Mouse (Mus musculus) intestine, embryonic 14.5 days (tissue): ENCODE results near the gene Zfp941. TPM values are rescaled to one million over a fixed set of nuclear protein-coding genes. Genes with fewer than 3 reads are reported as not detected.

ENCODE experiments used
- ATAC-seq: fragments of 200-750 bp; cut with Nextera tagmentation; replicated peaks from 2 replicates; pipeline ENCODE4 v1.8.0; 2017; ENCODE audit warnings: low read depth, moderate number of reproducible peaks, moderate TSS enrichment, moderate library complexity; ENCODE audit not compliant: low FRiP score, low TSS enrichment
- DNase-seq: peaks from one replicate; pipeline ENCODE4 v3.0.0-alpha.2; 2018; ENCODE audit warnings: low spot score
- H3K27ac ChIP-seq: fragments of 300-500 bp; sonication (generic); 2 replicates; pipeline ENCODE4 v1.5.1; 2014; ENCODE audit warnings: low read depth, mild to moderate bottlenecking, control low read depth
- H3K27me3 ChIP-seq: fragments of 300-500 bp; sonication (generic); replicated peaks from 2 replicates; pipeline ENCODE4 v1.6.1; 2014; ENCODE audit warnings: low read length, control low read depth; ENCODE audit not compliant: control insufficient read depth, insufficient read depth
- H3K36me3 ChIP-seq: fragments of 300-500 bp; sonication (generic); 2 replicates; pipeline ENCODE4 v1.6.1; 2014; ENCODE audit warnings: low read length, control low read depth; ENCODE audit not compliant: control insufficient read depth, insufficient read depth
- H3K4me1 ChIP-seq: fragments of 300-500 bp; sonication (generic); replicated peaks from 2 replicates; pipeline ENCODE4 v1.6.1; 2014; ENCODE audit warnings: low read length, control low read depth, mixed read lengths; ENCODE audit not compliant: control insufficient read depth, insufficient read depth
- H3K4me2 ChIP-seq: fragments of 300-500 bp; sonication (generic); 2 replicates; pipeline ENCODE4 v1.6.1; 2014; ENCODE audit warnings: low read length
- H3K4me3 ChIP-seq: fragments of 300-500 bp; sonication (generic); 2 replicates; pipeline ENCODE4 v1.5.1; 2014; ENCODE audit warnings: low read depth, low read length, control low read depth, mixed read lengths
- H3K9ac ChIP-seq: fragments of 300-500 bp; sonication (generic); 2 replicates; pipeline ENCODE4 v1.6.1; 2014; ENCODE audit warnings: mild to moderate bottlenecking, low read length
- H3K9me3 ChIP-seq: fragments of 300-500 bp; sonication (generic); 2 replicates; pipeline ENCODE4 v1.6.1; 2016; ENCODE audit warnings: low read length, control low read depth; ENCODE audit not compliant: control insufficient read depth
- WGBS: fragments of 180-500 bp; shearing (Covaris S2); extraction: QIAGEN DNeasy Blood & Tissue Kit; methylation state at CpG from one replicate; pipeline ENCODE4 v1.1.7; 2014; 5-methylcytosine and 5-hydroxymethylcytosine counted together
- polyA plus RNA-seq: library from polyadenylated mRNA; unstranded; fragments of >200 nt; fragmentation: Nextera tagmentation; extraction: Ambion mirVana; gene quantifications from 2 replicates; pipeline ENCODE4 v1.2.1, GENCODE M21; 2014

The Zfp941 gene
- polyA plus RNA-seq, 1 experiment from 2014 or later = 2.8 TPM

GRCm38 (mm10) chr7:140811714-140812113 lies 10.3 kb downstream of the Zfp941 start:
- no peak overlapping the region for H3K4me2 ChIP-seq
- 91% methylated on average over 13 of the region's 13 CpGs for WGBS
- no peaks in the 10 kb centered on the region for H3K9me3 ChIP-seq
- ATAC-seq (no peak), DNase-seq (peak; percentile 42)
- H3K4me1 ChIP-seq = no peaks in the 10 kb centered on the region
- no peak overlapping the region for H3K4me3 ChIP-seq
- H3K27ac ChIP-seq = no peak overlapping the region
- no peaks in the 10 kb centered on the region for H3K27me3 ChIP-seq
- H3K9ac ChIP-seq = no peak overlapping the region
- peaks cover 6% of the 10 kb centered on the region; the same call in 1 of the 2 replicates for H3K36me3 ChIP-seq

GRCm38 (mm10) chr7:140810496-140810895 lies 11.5 kb downstream of the Zfp941 start:
- H3K4me2 ChIP-seq = no peak overlapping the region
- ATAC-seq = no peak
- H3K9me3 ChIP-seq = no peaks in the 10 kb centered on the region
- H3K4me1 ChIP-seq = no peaks in the 10 kb centered on the region
- 89% methylated on average over 6 of the region's 6 CpGs for WGBS
- no peak overlapping the region for H3K4me3 ChIP-seq
- DNase-seq = peak; percentile 49
- H3K27ac ChIP-seq = no peak overlapping the region
- H3K9ac ChIP-seq = no peak overlapping the region
- H3K27me3 ChIP-seq = no peaks in the 10 kb centered on the region
- peaks cover 6% of the 10 kb centered on the region; the same call in 1 of the 2 replicates for H3K36me3 ChIP-seq

- Histone ChIP-seq H3K27ac (no peak overlapping the region), H3K9ac (no peak overlapping the region), H3K36me3 (no peaks in the 10 kb centered on the region), H3K27me3 (no peaks in the 10 kb centered on the region), H3K4me2 (no peak overlapping the region), H3K4me3 (no peak overlapping the region), H3K4me1 (no peaks in the 10 kb centered on the region), H3K9me3 (no peaks in the 10 kb centered on the region)
- 32% methylated on average over 1 of the region's 1 CpGs for WGBS
- ATAC-seq (no peak), DNase-seq (peak; percentile 47)
Observed at GRCm38 (mm10) chr7:140805704-140806103, 16.3 kb downstream of the Zfp941 start.

GRCm38 (mm10) chr7:140802629-140803028 lies 19.3 kb downstream of the Zfp941 start:
- H3K27me3 ChIP-seq = no peaks in the 10 kb centered on the region
- H3K4me3 ChIP-seq = no peak overlapping the region
- 68% methylated on average over 6 of the region's 6 CpGs for WGBS
- peak; percentile 34 for DNase-seq
- ATAC-seq = no peak
- no peak overlapping the region for H3K9ac ChIP-seq
- H3K4me2 ChIP-seq = no peak overlapping the region
- H3K4me1 ChIP-seq = no peaks in the 10 kb centered on the region
- H3K36me3 ChIP-seq = no peaks in the 10 kb centered on the region
- H3K9me3 ChIP-seq = no peaks in the 10 kb centered on the region
- H3K27ac ChIP-seq = no peak overlapping the region

DNA sequence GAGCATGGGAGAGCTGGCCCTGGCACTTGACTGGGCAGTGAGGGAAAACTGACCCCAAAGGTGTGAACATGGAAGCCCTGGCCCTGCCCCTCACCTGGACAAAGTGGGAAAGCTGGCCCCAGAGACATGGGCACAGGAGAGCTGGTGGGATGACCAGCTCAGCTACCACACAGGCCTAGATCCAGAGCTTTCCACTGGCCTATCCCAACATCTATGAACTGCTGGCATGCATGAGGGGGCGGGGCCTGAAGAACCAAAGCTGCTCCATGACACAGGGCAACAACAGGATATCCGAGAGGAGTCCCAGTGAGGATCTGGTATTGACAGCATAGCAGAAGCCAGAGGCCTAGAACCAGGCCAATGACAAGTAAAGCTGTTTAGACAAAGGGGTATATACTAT lies 23.8 kb downstream of the Zfp941 start:
- H3K4me2 ChIP-seq = no peak overlapping the region
- WGBS = 65% methylated on average over 2 of the region's 2 CpGs
- 0 out of 2 replicates have a peak, but pooled peaks have one; percentile 15 for ATAC-seq

DNA sequence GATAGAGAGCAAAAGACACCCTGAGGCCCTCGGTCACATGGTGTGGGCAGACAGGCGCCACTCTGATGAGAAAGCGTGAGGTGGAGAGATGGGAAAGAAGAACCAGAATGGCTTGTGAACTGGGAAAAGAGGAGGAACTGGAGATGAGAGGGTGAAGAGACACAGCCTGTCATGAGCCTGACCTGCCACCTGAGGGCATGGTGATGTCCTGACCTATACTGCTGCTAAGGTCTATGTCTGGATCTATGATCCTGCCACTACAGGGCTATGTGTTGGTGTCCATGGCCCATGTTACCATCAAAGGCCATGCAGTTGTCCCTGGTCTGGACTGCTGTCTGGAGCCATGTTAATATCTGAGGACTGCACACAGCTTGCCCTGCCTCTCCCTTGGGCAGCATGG lies 24.4 kb downstream of the Zfp941 start:
- Histone ChIP-seq H3K4me3 (no peak overlapping the region), H3K9me3 (no peaks in the 10 kb centered on the region), H3K4me2 (no peak overlapping the region), H3K27me3 (no peaks in the 10 kb centered on the region), H3K4me1 (no peaks in the 10 kb centered on the region), H3K36me3 (no peaks in the 10 kb centered on the region), H3K9ac (no peak overlapping the region), H3K27ac (no peak overlapping the region)
- ATAC-seq (0 out of 2 replicates have a peak, but pooled peaks have one; percentile 32), DNase-seq (peak; percentile 20)
- WGBS = 88% methylated on average over 3 of the region's 3 CpGs

More for the DNA sequence above, 23.8 kb downstream of the Zfp941 start:
- peak; percentile 42 for DNase-seq
- no peaks in the 10 kb centered on the region for H3K27me3 ChIP-seq
- H3K4me1 ChIP-seq = no peaks in the 10 kb centered on the region
- no peaks in the 10 kb centered on the region for H3K9me3 ChIP-seq
- H3K27ac ChIP-seq = no peak overlapping the region
- no peak overlapping the region for H3K9ac ChIP-seq
- H3K4me3 ChIP-seq = no peak overlapping the region
- no peaks in the 10 kb centered on the region for H3K36me3 ChIP-seq

DNA sequence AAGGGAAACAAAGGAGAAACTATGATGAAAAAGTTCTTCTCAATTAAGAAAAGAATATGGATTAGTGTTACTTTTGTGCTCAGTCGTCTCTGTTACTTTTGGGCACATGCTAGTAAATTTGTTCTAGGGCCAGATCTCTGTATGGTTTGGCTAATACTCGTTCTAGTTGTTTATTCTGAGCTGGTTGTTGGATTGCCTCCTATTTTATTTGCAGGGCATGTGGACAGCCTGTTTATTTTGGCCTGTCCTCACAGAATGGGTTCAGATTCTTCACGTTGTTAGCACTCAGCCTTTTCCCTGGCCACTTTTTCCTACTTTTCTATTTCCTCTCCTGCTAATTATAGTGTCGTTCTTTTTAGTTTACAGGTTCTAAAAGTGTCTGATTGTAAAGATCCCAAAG lies 28.4 kb downstream of the Zfp941 start:
- DNase-seq (no peak), ATAC-seq (no peak)
- H3K36me3 ChIP-seq = no peaks in the 10 kb centered on the region

DNA sequence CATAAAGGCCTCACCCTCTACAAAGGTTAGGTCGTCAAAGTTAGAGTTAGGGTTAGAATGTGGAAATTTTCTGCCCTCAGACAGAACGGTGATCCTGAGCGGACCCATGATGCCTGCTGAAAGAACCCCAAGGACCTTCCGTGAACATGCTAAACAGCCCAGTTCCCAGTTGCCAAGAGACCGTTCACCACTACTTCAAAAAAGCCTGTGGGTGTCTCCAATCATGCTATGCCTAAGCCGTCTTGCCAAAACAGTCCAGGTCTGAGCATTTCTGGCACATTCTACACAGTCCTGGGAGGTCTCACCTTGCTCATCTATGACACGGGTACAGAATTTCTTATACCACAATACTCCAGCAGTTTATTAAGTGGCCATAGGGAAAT lies 33.9 kb downstream of the Zfp941 start:
- WGBS = 84% methylated on average over 7 of the region's 7 CpGs
- Histone ChIP-seq H3K36me3 (no peaks in the 10 kb centered on the region), H3K9ac (no peak overlapping the region), H3K9me3 (no peaks in the 10 kb centered on the region), H3K4me3 (no peak overlapping the region), H3K27ac (no peak overlapping the region), H3K27me3 (no peaks in the 10 kb centered on the region), H3K4me2 (no peak overlapping the region), H3K4me1 (no peaks in the 10 kb centered on the region)
- ATAC-seq = no peak
- no peak for DNase-seq

More for the DNA sequence above, 28.4 kb downstream of the Zfp941 start:
- no peak overlapping the region for H3K27ac ChIP-seq
- H3K9ac ChIP-seq = no peak overlapping the region
- no peak overlapping the region for H3K4me2 ChIP-seq
- no peak overlapping the region for H3K4me3 ChIP-seq
- H3K9me3 ChIP-seq = no peaks in the 10 kb centered on the region
- no peaks in the 10 kb centered on the region for H3K4me1 ChIP-seq
- 54% methylated on average over 4 of the region's 4 CpGs for WGBS
- H3K27me3 ChIP-seq = no peaks in the 10 kb centered on the region

DNA sequence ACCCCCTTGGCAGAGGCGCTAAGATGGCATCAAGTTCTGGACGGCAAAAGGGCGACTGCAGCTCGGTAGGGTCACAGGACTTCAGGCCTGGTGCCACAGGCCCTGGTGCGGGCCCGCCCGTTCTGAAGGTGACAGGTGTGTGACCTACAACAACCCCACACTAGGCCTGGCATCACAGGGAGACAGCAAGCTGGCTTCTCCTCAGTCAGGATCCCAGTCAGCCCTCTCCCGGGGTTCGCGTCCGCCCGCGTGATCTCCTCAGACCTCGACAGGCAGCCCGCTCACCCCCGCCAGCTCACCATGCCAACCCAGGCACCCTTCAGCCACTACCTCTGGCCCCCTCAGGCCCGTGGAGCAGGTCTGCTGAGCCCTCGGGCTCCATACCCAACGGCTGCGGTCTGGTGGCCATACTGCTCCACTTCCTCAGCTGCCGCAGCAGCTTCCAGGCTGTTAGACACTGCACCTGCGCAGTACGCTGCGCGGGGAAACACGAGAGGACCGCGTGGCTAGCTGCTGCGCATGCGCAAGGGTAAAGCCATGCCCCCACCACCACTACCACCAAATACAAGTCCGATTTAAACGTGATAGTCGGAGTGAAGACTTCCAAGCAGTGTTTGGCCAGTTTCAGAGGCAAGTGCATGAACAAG lies 34.4 kb downstream of the Zfp941 start, which contains the start of gene Syce1:
Syce1 (minus strand) TSS at position 447 of the 647 bp plus-strand sequence.
- H3K4me3 ChIP-seq = no peak within 1 kb of the TSS
- no peak within 1 kb of the TSS for H3K9ac ChIP-seq
- ATAC-seq (no peak), DNase-seq (no peak)
- H3K36me3 ChIP-seq = no peaks in the 10 kb centered on the region
- H3K4me2 ChIP-seq = no peak within 1 kb of the TSS
- H3K4me1 ChIP-seq = no peaks in the 10 kb centered on the region
- no peaks in the 10 kb centered on the region for H3K27me3 ChIP-seq
- H3K27ac ChIP-seq = no peak within 1 kb of the TSS
- WGBS = 81% methylated on average over 33 of the region's 33 CpGs
- no peaks in the 10 kb centered on the region for H3K9me3 ChIP-seq
